Mouse (Mus musculus) lung, adult 2 months (tissue): ENCODE measurements at regions not wholly inside any gene's neighbourhood (a gene's known extent, or its start where the extent isn't known, plus 50 kb on each side); places are given as distances from the start of the nearest gene placed in this dataset.

Source experiments
- CTCF ChIP-seq: fragments of 200-500 bp; IDR thresholded peaks from 2 replicates; pipeline ENCODE4 v1.5.1; 2011; ENCODE audit warnings: mild to moderate bottlenecking, low read length, control low read depth; ENCODE audit not compliant: insufficient read depth
- POLR2A ChIP-seq: fragments of 200-500 bp; IDR thresholded peaks from 2 replicates; pipeline ENCODE4 v1.6.1; 2011; ENCODE audit warnings: low read depth, mild to moderate bottlenecking, control low read depth, low read length, borderline replicate concordance; ENCODE audit errors: extremely low read depth

DNA sequence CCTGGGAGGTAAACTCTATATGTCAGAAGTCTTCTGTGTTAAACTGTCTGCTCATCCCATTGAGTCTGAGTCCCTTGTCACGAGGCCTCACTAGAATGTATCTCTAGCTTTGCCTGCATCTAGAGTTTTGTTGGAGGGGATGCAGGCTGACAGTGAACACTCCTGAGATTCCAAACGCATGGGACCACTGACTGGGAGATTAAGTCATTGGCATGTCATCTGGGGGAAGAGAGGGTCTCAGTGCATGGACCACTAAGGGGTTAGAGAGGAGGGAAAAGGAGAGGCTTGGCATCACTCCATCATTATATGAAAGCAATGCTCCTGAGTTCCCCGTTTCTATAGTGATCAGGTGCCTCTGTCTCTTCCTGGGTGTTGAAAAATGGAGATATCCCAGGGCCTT lies 114.8 kb upstream of the Vangl1 start:
- TF ChIP-seq POLR2A (no peak), CTCF (no peak)
